Mouse (Mus musculus): Measurements from ENCODE around the gene Zfp870.
"Not testable (repeated sequence)": the region's sequence is repeated elsewhere in the genome, so short reads cannot be mapped to it uniquely, and the experiment has no call there.

Zfp870 gene

DNA sequence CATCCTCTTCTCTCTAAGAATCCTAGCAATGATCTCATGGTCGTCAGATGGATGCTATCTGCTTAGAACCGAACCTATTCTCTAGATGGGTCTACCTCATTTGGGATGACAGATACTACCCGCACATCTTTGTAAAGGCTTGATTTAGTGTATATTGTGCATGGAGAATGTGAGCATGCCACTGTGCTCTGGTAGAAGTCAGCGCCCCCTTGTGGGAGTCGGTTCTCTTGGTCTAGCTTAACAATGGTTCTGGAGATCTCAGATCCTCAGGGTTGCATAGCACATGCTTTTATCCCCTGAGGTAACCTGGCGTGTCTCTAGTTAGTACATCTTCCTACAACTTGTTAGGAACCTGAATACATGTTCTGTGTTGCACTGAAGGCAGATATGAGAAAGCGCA lies 24.2 kb downstream of the Zfp870 start:
- not testable (repeated sequence) for DNase-seq

DNA sequence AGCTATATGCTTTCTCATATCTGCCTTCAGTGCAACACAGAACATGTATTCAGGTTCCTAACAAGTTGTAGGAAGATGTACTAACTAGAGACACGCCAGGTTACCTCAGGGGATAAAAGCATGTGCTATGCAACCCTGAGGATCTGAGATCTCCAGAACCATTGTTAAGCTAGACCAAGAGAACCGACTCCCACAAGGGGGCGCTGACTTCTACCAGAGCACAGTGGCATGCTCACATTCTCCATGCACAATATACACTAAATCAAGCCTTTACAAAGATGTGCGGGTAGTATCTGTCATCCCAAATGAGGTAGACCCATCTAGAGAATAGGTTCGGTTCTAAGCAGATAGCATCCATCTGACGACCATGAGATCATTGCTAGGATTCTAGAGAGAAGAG lies 34.7 kb downstream of the Zfp870 start:
- not testable (repeated sequence) for DNase-seq

- DNase-seq: no peak
Measured at GRCm38 (mm10) chr17:32851581-32851980, 39.9 kb downstream of the Zfp870 start.

DNA sequence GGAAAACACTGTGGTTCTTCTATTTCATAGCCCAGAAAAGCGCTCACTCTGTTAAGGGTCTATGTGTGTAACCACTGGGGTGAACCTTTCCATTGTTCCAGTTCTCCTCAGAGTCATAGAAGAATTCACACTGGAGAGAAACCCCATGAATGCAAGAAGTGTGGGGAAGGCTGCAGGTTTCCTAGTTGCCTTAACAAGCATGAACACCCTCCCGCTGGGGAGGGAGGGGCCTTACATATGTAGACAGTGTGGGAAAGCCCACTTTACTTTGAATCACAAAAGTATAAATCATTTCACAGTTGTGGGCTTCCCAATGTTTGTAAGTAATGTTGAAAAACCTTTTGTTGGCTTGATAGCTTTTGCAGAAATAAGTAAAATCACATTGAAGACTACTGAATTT lies 50.1 kb downstream of the Zfp870 start:
- DNase-seq: no peak

DNA sequence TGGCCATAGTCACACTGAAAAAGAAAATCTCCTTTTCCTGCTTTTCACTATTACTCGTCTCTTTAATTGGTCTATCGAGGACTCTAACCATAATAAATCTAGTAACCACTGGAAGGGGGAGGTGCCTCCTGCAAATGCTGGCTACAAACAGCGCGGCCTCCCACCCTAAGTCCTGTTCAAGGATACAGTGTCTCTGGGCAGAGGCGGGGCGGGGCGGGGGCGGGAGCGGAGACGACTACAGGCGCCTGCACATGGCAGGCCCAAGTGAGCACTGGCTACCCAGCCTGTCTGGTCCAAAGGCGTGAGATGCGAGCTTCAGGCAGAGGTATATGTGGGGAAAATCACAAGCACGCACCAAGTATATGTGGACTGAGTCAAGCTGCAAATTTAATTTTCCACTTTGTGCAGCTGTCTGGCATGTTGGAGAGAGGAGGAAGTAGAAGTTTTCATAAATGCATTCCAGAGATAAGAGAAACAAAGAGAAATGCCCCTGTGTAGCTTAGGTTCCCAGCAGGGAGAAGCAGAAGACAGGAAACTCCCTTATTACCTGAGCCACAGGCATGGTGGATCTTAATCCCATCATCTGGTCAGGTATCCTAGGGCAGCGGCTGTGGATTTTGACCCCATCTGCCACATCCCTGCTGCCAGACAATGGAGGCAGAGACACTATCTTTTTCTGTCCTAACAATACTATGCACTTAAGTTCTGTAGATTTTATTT lies 52.2 kb downstream of the Zfp870 start:
- no peak for DNase-seq

- DNase-seq: no peak
Measured at GRCm38 (mm10) chr17:32830418-32830782, 61.0 kb downstream of the Zfp870 start.

DNA sequence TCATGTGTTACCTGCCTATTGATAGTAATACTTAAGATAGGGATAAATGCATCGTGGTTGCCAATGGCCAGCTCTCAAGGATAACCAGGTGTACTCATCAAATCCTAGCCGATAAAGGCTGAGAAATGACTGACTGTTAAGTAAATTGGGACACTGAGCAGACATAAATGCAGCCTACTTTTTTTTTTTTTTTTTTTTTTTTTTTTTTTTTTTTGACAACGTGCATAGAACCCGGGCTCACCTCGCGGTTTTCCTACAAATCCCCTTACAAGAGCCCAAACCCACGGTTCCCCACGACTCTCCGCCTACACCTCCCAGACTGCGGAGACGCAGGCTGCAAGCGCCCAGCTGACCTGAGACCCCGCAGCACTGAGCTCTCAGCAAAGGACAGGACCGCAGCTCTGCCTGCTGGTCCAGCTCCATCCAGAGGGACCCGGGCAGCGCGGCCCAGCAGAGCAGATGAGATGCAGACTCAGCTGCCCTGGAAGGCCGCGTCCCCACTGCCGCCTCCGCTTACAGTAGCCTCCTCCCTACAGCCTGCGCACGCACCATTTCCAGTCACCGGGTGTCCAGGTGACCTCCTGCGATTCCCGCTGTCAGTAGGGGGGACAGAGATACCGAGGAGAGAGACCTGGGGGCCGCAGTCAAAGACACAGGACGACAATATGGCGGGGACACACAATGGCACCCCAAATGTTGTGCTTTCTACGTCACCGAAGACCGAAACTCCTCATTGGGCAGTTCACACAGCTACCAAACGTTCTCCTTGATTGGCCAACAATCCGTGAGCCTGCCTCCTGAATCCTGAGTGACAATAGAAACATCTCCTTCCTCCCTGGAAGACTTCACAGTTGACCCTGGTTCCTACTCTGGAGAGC lies 61.7 kb downstream of the Zfp870 start, which contains the start of gene Zfp799:
TSS of gene Zfp799 (minus strand) at position 722 of the 878 bp plus-strand sequence.
- peak; percentile 91 for DNase-seq

Measured in right cerebral cortex, adult 18-20 months (tissue).